Mouse (Mus musculus) liver, embryonic 14.5 days (tissue): ENCODE results near the gene Prdx5.

Experiments
- CTCF ChIP-seq: IDR thresholded peaks from 2 replicates; pipeline ENCODE4 v1.5.1; 2016; ENCODE audit warnings: antibody characterized with exemption, low read depth, control low read depth
- EP300 ChIP-seq: IDR thresholded peaks from 2 replicates; pipeline ENCODE4 v1.6.1; 2016; ENCODE audit warnings: antibody characterized with exemption, low read depth

DNA sequence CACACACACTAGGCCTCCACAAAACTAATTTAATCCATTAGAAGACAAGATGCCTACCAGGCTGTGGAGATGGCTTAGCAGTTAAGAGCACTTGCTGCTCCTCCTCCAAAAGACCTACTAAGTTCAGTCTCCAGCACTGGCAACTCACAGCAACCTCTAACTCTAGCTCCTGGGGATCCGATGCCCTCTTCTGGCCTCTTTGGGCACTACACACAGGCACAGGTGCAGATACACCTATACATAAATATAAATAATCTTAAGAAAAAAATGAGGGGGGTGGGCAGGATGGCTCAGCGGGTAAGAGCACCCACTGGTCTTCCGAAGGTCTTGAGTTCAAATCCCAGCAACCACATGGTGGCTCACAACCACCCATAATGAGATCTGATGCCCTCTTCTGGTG is 26.4 kb upstream of the Prdx5 start:
- peak; percentile 75 for TF ChIP-seq CTCF
- no peak for TF ChIP-seq EP300
